Mouse (Mus musculus) adrenal gland, postnatal 4 days (tissue): ENCODE data around the gene Letm1. TPM values are rescaled to one million over a fixed set of nuclear protein-coding genes. Genes with fewer than 3 reads are reported as not detected.

Source experiments
- total RNA-seq, 2 experiments: library from RNA; stranded (reverse); gene quantifications; 2 replicates each; pipeline ENCODE4 v1.2.3; 2021

Letm1 gene
- total RNA-seq, 2 experiments from 2014 or later = 70.7 to 74.7 TPM

Other genes with a start within 250 kb of the Letm1 start
- gene Fam53a, start 153.2 kb downstream of the Letm1 start, total RNA-seq = 10 to 100 TPM; 29.5 to 29.7 TPM
- gene Gm9903, start 152.9 kb downstream of the Letm1 start, total RNA-seq = 1 to 10 TPM in 1 of 2 experiments, under 1 TPM in 1; 0.56 to 1.1 TPM
- 10 to 100 TPM; 65.7 to 71.6 TPM for gene Slbp, start 130.2 kb downstream of the Letm1 start, total RNA-seq
- 10 to 100 TPM; 47.4 to 49.1 TPM for gene Tacc3, start 124.7 kb downstream of the Letm1 start, total RNA-seq
- 10 to 100 TPM; 20.2 to 21.8 TPM for gene Tmem129, start 124.4 kb downstream of the Letm1 start, total RNA-seq
- gene Fgfr3, start 61.1 kb downstream of the Letm1 start, total RNA-seq = 10 to 100 TPM in 1 of 2 experiments, 1 to 10 TPM in 1; 5.2 to 13.7 TPM
- 10 to 100 TPM; 82.7 to 96.3 TPM for gene Nsd2, start 37.9 kb upstream of the Letm1 start, total RNA-seq
- gene Nelfa, start 153.6 kb upstream of the Letm1 start, total RNA-seq = 10 to 100 TPM; 31.1 to 32.7 TPM
- gene Gm1673, start 200.6 kb upstream of the Letm1 start, total RNA-seq = 10 to 100 TPM; 37.0 to 39.1 TPM
- 1 to 10 TPM; 8.4 to 9.6 TPM for gene Nat8l, start 213.2 kb upstream of the Letm1 start, total RNA-seq